Mouse (Mus musculus) spleen, adult 12 weeks (tissue): Measurements from ENCODE around the gene Nfia.

Experiments
- DNase-seq: peaks from one replicate; pipeline ENCODE4 v3.0.0; 2022; ENCODE audit warnings: low spot score

Nfia gene

GRCm38 (mm10) chr4:97839406-97840101 lies 67.0 kb downstream of the Nfia start:
- DNase-seq = no peak

GRCm38 (mm10) chr4:97840227-97841062 lies 67.9 kb downstream of the Nfia start:
- no peak for DNase-seq

- DNase-seq = no peak
Observed at GRCm38 (mm10) chr4:97841063-97841595, 68.6 kb downstream of the Nfia start.

GRCm38 (mm10) chr4:97841745-97842144 lies 69.2 kb downstream of the Nfia start:
- no peak for DNase-seq

- DNase-seq = no peak
Observed at GRCm38 (mm10) chr4:97843981-97844690, 71.6 kb downstream of the Nfia start.

- DNase-seq = no peak
Observed at GRCm38 (mm10) chr4:97844899-97845298, 72.4 kb downstream of the Nfia start.

- no peak for DNase-seq
Observed at GRCm38 (mm10) chr4:97847653-97848052, 75.1 kb downstream of the Nfia start.

GRCm38 (mm10) chr4:97850991-97851390 lies 78.5 kb downstream of the Nfia start:
- DNase-seq = no peak

- no peak for DNase-seq
Observed at GRCm38 (mm10) chr4:97851698-97852097, 79.2 kb downstream of the Nfia start.

GRCm38 (mm10) chr4:97852626-97853025 lies 80.1 kb downstream of the Nfia start:
- DNase-seq = no peak

GRCm38 (mm10) chr4:97854779-97855178 lies 82.2 kb downstream of the Nfia start:
- DNase-seq = no peak

- no peak for DNase-seq
Observed at GRCm38 (mm10) chr4:97855712-97856420, 83.3 kb downstream of the Nfia start.

- DNase-seq = no peak
Observed at GRCm38 (mm10) chr4:97857549-97857948, 85.0 kb downstream of the Nfia start.

GRCm38 (mm10) chr4:97859431-97859830 lies 86.9 kb downstream of the Nfia start:
- no peak for DNase-seq

- DNase-seq = no peak
Observed at GRCm38 (mm10) chr4:97860376-97860775, 87.8 kb downstream of the Nfia start.

- DNase-seq = no peak
Observed at GRCm38 (mm10) chr4:97860791-97861344, 88.3 kb downstream of the Nfia start.

- no peak for DNase-seq
Observed at GRCm38 (mm10) chr4:97862379-97862778, 89.8 kb downstream of the Nfia start.

- no peak for DNase-seq
Observed at GRCm38 (mm10) chr4:97864276-97864675, 91.7 kb downstream of the Nfia start.

GRCm38 (mm10) chr4:97865410-97865953 lies 92.9 kb downstream of the Nfia start:
- DNase-seq = no peak

GRCm38 (mm10) chr4:97866463-97866862 lies 93.9 kb downstream of the Nfia start:
- DNase-seq = no peak

- no peak for DNase-seq
Observed at GRCm38 (mm10) chr4:97868307-97868937, 95.9 kb downstream of the Nfia start.
